Mouse (Mus musculus) adrenal gland, postnatal 25 days (tissue): ENCODE measurements around the gene Hoxd8. TPM values are rescaled to one million over a fixed set of nuclear protein-coding genes. Genes with fewer than 3 reads are reported as not detected.

ENCODE experiments used
- DNase-seq: peaks from one replicate; pipeline ENCODE4 v3.0.0; 2021; ENCODE audit warnings: mixed read lengths
- long read RNA-seq: library from polyadenylated mRNA; stranded (forward); transcript quantifications from one replicate; pipeline ENCODE4 v2.0.0, GENCODE M21; 2021
- total RNA-seq: library from RNA; stranded (reverse); gene quantifications from 2 replicates; pipeline ENCODE4 v1.2.3, GENCODE M21; 2021

Gene Hoxd8
- total RNA-seq: 27.2 and 33.9 TPM in 2 replicates
- long read RNA-seq, transcript Hoxd8-202 (2 exons, 1,758 nt): minor isoform, 14 of 37 reads
- long read RNA-seq, transcript Hoxd8-201 (2 exons, 2,634 nt): major isoform, 20 of 37 reads
- long read RNA-seq, partial matches to known transcripts: 0 of 37 reads
- long read RNA-seq, other reads (novel, unspliced or antisense): 3 of 37 reads

DNA sequence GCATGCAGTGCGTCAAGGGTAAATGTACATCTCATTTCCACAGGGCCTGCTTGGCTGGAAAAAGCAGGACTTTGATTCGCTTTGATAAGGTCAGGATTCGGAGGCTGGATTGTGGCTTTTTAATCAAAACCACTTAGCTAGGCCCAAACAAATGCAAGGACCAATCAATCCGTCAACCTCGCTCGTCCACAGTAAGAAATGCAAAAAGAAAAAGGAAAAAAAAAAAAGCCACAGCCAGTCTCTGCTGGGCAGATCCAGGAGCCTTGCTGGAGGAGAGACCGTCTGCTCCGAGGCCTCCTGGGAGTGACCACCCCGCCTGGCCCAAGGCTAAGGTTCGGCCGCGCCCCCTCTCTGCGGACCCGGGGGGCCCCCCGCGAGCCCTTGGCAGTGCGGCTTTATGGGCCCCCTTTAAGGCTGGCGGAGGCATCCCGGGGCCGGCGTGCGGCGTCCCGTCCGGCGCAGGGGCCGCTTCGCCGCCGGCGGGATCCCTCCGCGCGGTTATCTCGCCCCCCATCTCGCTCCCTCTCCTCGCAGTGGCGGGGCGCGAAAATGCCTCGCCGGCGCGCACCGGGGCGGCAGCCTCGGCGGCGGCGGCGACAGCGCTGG lies at the start of gene Hoxd8:
TSS of gene Hoxd8 (plus strand) at position 223 of the 606 bp plus-strand sequence.
- DNase-seq: peak; percentile 83

- DNase-seq: no peak
These were observed 49.5 kb upstream of the Hoxd8 start for GRCm38 (mm10) chr2:74654743-74655419.

DNA sequence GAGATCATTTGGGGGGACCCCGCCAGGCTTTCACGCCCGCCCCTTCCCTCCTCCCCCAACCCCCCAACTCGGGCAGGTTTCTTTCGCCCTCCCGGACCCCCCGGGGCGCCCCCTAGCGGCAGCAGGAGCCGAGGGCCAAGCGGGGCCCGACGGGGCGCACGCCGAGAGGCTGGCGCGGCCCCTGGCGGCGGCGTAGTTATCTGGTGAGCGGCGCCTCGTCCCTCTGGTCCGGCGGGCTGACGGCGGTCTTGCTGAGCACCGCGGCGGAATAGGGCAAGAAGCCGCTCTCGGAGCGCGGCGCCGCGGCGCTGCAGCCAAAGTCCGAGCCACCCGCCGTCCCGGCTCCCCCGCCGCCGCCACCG lies 49.0 kb upstream of the Hoxd8 start:
- DNase-seq: peak; percentile 40

DNA sequence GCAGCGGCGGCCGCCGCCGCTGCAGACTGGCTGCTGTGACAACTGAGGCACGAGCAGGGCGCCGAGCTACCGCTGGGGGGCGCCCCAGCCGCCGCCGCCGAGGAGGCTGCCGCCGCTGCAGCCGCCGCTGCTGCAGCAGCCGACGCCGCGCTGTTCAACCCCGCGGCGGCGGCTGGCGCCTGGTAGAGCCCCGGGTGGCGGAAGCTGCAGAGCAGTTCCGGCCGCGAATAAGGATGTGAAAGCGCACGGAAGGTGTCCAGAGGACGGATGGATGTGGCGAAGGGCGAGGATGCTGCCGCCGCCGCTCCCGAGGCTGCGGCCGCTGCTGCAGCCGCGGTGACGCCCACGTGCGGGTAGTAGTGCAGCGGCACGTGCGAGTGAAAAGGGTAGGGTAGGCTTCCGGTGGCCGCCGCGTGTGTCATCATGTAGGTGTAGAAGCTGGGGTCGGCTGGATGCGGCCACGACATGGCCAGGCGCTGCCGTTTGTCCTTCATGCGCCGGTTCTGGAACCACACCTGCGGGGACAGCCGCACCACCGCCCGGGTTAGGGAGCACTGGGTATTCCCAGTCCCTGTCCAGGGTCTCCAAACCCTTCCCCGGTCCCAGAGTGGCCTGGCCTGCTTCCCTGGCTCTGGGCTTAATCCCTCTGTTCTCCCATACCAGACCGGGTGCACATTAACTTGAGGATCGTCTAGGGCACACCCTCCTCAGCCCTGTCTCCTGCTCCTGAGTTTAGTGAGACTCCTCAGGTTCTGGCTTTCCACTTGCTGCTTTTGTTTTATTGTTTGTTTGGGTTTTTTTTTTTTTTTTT lies 48.4 kb upstream of the Hoxd8 start:
- no peak for DNase-seq

- no peak for DNase-seq
These were observed 47.8 kb upstream of the Hoxd8 start for GRCm38 (mm10) chr2:74656632-74657021.

DNA sequence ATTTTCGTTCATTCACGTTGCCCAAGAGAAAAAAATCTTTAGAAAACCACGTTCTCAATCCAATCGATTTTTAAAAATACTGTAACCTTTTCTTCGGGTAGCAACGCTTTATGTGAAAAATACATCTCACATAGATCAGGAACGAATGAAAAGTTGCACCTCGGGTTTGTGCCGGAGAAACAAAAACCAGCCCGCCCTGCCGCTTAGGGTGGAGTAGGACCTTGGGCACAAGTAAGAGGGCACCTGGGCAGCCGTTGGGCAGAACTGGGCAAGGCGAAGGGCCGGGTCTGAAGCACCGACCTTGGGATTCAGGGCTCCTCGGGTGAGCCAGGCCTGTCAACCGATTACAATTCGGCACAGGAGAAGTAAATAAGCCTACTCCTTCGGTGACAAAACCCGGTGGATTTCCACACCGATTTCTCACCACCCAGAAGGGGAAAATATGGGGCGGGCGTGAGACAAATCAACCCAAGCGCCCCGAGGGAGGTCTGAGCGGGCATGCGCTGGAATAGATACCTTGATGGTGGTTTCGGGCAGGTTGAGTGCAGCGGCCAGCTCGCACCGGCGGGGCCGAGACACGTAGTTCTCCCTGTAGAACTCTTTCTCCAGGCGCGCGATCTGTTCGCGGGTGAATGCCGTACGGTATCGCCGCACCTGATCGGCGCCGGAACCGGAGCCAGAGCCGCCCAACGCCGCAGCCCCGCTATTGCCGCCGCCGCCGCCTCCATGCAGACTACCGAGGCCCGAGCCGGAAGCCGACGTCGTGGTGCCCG lies 47.0 kb upstream of the Hoxd8 start:
- DNase-seq: no peak

DNA sequence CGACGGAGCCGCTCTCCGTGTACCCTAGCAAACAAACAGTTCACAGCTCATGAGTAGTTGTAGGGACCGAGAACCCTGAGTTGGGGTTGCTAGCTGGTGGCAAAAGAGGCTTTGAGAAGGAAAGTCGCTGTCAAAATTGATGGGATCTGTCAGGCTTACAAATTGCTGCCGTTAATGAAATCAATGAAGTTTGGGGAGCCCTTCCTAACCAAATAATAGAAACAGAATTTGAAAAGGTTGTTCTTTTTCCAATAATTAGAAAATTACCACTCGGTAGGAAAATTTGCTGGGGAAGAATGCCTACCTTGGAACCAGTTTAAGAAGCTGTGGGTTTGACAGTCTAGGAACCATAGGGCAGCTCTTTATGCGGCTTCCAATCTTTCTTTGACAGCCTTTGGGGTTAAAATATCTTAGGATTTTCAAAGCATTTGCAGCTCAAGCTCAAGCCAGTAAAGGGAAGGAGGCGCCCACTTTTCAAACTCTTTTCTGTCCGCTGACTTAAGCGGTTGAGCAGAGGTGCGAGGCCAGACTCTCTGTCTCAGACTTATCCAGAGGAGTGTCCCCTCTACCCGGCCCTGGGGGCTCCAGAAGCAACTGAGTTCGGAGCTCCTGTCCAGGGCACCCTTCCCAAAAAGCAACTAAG lies 46.3 kb upstream of the Hoxd8 start:
- DNase-seq: no peak

GRCm38 (mm10) chr2:74658667-74659371 lies 45.6 kb upstream of the Hoxd8 start:
- no peak for DNase-seq

DNA sequence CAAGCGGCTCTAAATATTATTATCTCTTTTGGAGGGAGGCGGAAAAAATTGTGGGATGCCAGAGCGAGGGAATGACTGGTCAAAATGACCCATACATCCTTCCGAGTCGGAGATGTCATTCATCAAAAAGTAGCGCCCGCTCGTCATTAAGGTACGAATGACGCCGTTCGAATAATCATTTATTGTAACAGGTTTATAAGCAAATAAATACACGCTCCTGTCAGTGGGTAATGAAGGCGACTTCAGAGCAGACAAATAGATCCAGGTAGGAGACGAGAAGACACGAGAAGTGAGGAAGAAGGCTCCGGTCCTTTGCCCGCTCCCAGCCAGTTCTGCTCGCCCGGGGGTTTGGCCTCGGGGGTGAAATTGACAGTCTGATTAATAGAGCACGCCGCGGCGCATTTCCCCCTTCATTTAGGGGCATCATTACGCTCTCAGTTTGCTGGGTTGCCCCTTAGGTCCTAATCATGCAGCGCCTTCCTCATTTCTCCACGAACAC lies 44.9 kb upstream of the Hoxd8 start, which contains the start of gene Evx2:
TSS of gene Evx2 (minus strand) at position 51 of the 499 bp plus-strand sequence.
- DNase-seq: no peak

DNA sequence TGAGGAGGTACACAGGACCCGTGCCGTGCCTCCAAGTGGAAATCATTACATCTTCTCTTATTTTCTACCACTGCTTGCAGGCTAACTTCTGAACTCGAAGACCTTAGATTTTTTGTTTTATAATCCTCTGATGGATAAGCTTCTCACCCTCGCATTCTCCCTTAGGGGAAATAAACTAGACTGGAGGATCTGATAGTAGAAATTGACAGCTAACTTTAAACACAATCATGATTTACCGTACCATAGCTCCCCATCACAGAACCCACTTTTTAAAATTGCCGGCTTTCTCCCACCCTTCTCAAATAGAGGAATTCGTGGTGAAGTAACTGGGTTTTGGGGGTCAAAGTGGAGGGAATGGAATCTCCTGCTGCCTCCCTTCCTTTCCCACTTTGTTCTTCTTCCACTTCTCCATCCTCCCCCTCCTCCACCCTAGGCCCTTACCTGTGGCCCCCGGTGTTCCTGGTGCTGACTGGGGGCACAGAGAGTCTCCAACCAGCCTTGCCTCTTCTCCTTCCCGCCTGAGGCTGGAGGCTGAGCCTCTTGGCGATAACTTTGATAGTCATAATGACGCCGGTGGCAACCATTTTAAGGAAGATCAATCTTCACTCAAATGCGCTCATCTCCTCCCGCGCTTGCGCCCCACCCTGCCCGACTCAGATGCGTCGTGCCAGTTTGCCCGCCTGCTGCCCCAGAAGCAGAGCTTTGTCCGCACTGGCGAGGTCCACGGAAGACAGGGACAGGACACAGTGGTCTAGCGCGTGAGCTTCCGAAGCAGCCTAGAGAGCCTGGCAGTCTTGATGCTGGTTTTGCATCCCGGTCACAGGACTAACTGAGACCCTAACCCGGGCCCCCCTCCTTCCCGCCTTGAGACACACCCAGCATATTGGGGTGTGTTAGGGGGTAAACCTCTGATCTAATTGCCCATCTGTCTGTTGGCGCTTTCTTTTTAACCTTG lies 43.7 kb upstream of the Hoxd8 start:
- DNase-seq: no peak

DNA sequence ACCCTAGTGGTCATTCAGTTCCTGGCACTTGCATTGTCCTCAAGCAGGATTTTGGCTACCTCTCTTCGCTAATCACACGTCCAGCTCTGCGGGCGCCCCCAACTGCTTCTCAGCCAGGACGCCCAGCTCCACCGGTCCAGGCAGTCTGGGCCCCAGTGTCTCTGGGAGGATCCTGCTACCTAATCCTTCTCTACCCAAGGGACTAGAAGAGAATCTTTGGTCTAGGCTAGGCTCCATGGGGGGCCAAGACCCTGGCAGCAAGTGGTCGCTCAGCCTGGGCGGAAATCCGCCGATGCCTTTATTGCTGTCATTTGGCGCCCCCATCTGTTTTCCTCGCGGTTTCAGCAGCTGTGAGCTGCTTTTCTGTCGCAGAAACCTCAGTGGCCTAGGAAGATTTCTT lies 42.7 kb upstream of the Hoxd8 start:
- no peak for DNase-seq

DNA sequence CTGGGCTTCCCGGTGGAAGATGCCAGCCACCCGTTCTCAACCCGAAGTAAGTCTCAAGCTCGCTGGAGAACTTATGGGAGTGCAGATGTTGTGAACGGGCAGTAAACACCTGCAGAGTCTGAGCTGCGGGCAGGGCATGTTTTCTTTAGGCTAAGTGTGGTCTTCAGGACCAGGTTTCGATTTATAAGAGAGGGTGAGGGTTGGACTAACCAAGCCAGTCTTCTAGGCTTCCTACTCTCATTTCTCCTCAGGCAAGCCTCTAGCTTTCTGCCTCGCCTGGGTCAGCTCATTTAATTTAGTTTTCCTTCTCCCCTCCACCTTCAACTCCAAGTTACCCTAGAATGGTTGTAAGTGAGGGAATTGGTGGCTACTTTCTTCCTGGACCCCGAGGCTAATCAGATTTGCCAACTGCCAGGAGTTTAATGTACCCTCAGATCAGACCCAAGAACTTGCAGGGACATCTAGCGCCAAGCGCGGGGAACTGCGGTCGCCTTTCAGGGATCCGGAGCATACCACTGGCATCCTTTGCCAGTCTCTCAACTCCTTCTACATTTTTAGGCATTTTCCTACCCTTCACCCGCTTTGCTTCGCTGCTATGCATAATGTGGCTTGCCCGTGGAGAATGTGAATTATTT lies 41.0 kb upstream of the Hoxd8 start:
- peak; percentile 55 for DNase-seq

- no peak for DNase-seq
These were observed 38.0 kb upstream of the Hoxd8 start for GRCm38 (mm10) chr2:74666411-74666810.

DNA sequence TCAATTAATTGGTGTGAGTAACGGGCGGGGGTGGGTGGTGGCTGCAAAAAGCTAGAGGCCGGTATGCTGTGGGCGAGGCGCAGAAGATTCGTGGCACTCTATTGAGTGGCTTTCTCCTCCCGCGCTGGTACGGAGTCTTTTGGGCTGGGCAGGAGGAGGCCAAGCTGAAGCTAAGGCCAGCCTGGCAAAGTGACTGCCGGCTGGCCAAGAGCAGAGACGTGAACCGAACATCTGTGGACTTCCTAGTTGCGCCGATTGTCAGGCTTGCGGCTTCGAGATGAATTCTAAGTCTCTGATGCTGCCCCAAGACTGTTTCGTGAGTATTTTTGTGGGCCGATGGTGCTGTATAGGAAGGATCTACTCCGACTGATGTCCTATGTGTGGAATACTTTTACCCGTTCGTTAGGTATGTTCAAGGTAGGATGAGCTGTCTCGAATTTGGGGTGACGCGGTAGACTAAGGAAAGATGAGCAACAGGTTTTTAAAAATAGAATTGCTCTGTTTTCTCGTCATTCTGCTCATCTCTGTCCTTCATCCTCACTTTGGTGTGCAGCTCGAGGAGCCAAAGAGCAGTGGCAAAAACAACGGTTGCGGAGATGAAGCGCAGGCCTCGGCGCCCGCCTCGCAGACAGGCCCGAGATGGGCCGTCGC lies 37.1 kb upstream of the Hoxd8 start:
- no peak for DNase-seq

GRCm38 (mm10) chr2:74667842-74668357 lies 36.5 kb upstream of the Hoxd8 start, which contains the start of gene Hoxd13:
Hoxd13 (plus strand) TSS chr2:74668310.
- no peak for DNase-seq

GRCm38 (mm10) chr2:74668370-74669229 lies 35.8 kb upstream of the Hoxd8 start:
- no peak for DNase-seq

DNA sequence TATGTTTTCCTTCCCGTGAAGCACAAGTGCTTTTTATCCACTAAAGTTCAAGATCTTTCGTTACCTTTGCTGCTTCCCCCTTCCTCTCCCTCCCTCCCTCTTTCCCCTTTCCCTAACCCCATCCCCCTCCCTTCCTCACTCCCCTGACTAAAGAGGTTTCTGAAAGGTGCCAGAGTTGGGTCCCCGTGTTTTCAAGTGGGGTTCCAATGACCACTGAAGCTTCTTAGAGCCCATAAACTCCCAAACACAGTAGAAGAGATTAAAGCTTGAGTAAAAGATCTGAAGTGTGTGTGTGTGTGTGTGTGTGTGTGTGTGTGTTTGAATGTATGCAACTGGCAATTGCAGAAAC lies 35.2 kb upstream of the Hoxd8 start:
- DNase-seq: no peak
